Mouse (Mus musculus): ENCODE measurements around the gene Atp7b.

DNA sequence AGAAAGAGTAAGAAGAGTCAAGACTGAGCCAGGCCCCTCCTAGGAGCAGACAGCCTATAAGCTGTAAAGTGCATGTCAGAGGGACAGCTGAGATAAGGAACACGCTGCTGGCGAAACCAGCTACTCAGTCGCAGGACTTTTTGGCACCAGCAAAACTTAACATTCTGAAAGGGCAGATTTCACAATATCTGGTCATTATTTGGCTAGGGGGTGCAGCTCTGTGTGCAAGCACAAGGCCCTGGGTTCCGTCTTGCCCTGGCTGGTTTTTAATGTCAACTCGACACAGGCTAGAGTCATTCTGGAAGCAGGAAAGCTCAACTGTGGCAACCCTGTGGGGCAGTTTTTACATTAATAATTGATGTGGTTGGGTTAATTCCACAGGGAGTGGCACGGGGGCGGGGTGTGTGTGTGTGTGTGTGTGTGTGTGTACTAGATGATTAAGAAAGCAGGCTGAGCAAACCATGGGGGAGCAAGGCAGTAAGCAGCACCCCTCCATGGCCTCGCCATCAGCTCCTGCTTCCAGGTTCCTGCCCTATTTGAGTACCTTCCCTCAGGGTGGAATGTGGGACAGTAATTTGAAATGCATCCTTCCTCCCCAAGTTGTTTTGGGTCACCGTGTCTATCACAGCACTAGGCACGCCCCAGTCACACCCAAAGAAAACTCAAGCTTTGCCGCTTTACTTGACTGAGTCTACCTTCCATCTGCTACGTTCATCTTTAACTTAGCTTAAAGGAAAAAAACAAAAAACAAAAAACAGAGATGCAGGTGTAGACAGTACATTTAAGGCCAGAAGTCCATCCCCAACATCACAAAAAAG lies 5.2 kb downstream of the Atp7b start:
- TF ChIP-seq CTCF (IDR thresholded peaks at IDR 0.05; ENCODE audit: control insufficient read depth, insufficient read depth, insufficient read length) (no peak), CEBPB (IDR thresholded peaks at IDR 0.05; ENCODE audit: low read depth) (no peak), MYOG (IDR thresholded peaks at IDR 0.05; ENCODE audit: control insufficient read depth, extremely low read depth, insufficient read length) (no peak), MYOD1 (IDR thresholded peaks at IDR 0.05; ENCODE audit: control insufficient read depth, insufficient read length, low read depth) (no peak), FOSL1 (IDR thresholded peaks at IDR 0.05; ENCODE audit: insufficient read depth, low read length, poor library complexity, severe bottlenecking) (no peak)

All from C2C12 (cell line).